14 mouse cellular contexts compared by ENCODE assay signal in the genomic region with DNA sequence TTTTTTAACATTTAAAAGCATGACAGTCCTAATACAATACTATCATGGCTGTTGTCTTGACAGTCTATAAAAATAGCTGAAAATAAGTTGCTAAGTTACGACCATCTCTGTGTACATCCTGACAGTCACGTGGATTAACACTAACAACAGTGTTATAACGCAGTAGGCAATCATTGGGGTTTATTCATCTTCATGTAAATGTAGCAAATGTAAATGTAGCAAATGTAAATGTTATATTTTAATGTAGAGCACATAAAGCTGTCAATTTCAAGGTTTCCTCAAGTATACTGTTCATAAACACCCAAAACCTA. TPM values are rescaled to one million over a fixed set of nuclear protein-coding genes. Genes with fewer than 3 reads are reported as not detected.
A peak's percentile ranks its signal among the peaks of the same experiment; 100 is the strongest.
DNase-seq lines count a peak whose midpoint lies in the region; ATAC-seq and TF ChIP-seq lines count a peak whose summit lies in the region.
"Had no signal": no experiment of that assay in that cellular context is flagged by ENCODE, and none has a peak within 500 bp of the region (broad histone marks: within the 10 kb centered on the region; RNA-seq: fewer than 3 reads in every experiment).

No protein-coding gene starts in this region.

- no peaks in the 10 kb centered on the region for H3K4me1 ChIP-seq in embryonic facial prominence, embryonic 13.5 days
- H3K4me1 ChIP-seq in embryonic facial prominence, embryonic 10.5 days, result no peaks in the 10 kb centered on the region
- no peaks in the 10 kb centered on the region for H3K4me1 ChIP-seq in kidney, postnatal 0 days (replicated peaks; ENCODE audit: insufficient read depth, low read length)
- no peaks in the 10 kb centered on the region for H3K4me1 ChIP-seq in hindbrain, embryonic 15.5 days (replicated peaks)
- no peaks in the 10 kb centered on the region for H3K4me1 ChIP-seq in midbrain, embryonic 13.5 days (replicated peaks)

- H3K4me3 ChIP-seq in embryonic facial prominence, embryonic 13.5 days, result no peak overlapping the region
- no peak overlapping the region for H3K4me3 ChIP-seq in embryonic facial prominence, embryonic 10.5 days
- H3K4me3 ChIP-seq in kidney, postnatal 0 days (replicated peaks; ENCODE audit: low read depth, low read length), result no peak overlapping the region
- H3K4me3 ChIP-seq in hindbrain, embryonic 15.5 days, result no peak overlapping the region
- no peak overlapping the region for H3K4me3 ChIP-seq in midbrain, embryonic 13.5 days (replicated peaks)

- no peak for TF ChIP-seq CTCF in kidney, postnatal 0 days (IDR thresholded peaks at IDR 0.05; ENCODE audit: low read depth)

- intact Hi-C loops in left cerebral cortex, postnatal 14 days (cut with DNase I), result no loop called here

- no peaks in the 10 kb centered on the region for H3K36me3 ChIP-seq in embryonic facial prominence, embryonic 13.5 days
- H3K36me3 ChIP-seq in embryonic facial prominence, embryonic 10.5 days (replicated peaks), result no peaks in the 10 kb centered on the region
- no peaks in the 10 kb centered on the region for H3K36me3 ChIP-seq in kidney, postnatal 0 days (ENCODE audit: insufficient read depth, low read length)
- no peaks in the 10 kb centered on the region for H3K36me3 ChIP-seq in hindbrain, embryonic 15.5 days
- H3K36me3 ChIP-seq in midbrain, embryonic 13.5 days, result no peaks in the 10 kb centered on the region

- H3K27ac ChIP-seq in embryonic facial prominence, embryonic 13.5 days, result no peak overlapping the region
- H3K27ac ChIP-seq in embryonic facial prominence, embryonic 10.5 days (replicated peaks), result no peak overlapping the region
- H3K27ac ChIP-seq in kidney, postnatal 0 days, result no peak overlapping the region
- H3K27ac ChIP-seq in hindbrain, embryonic 15.5 days (replicated peaks), result no peak overlapping the region
- no peak overlapping the region for H3K27ac ChIP-seq in midbrain, embryonic 13.5 days

- no peak for DNase-seq in embryonic facial prominence, embryonic 10.5 days (ENCODE audit: low spot score)
- DNase-seq in kidney, postnatal 0 days (ENCODE audit: low spot score), result no peak
- no peak for DNase-seq in kidney, postnatal 10 days
- DNase-seq in left cerebral cortex, postnatal 14 days (ENCODE audit: low spot score in 2 of 2), result no peak
- DNase-seq in ovary, postnatal 10 days (ENCODE audit: low spot score), result no peak
- DNase-seq: cerebellum, adult 2 months had no signal

- H3K27me3 ChIP-seq in embryonic facial prominence, embryonic 13.5 days, result no peaks in the 10 kb centered on the region
- H3K27me3 ChIP-seq in embryonic facial prominence, embryonic 10.5 days (replicated peaks; ENCODE audit: low read depth, poor library complexity, severe bottlenecking), result no peaks in the 10 kb centered on the region
- no peaks in the 10 kb centered on the region for H3K27me3 ChIP-seq in kidney, postnatal 0 days (ENCODE audit: insufficient read depth, low read length)
- no peaks in the 10 kb centered on the region for H3K27me3 ChIP-seq in hindbrain, embryonic 15.5 days
- no peaks in the 10 kb centered on the region for H3K27me3 ChIP-seq in midbrain, embryonic 13.5 days

- WGBS in embryonic facial prominence, embryonic 13.5 days, result 76% methylated on average over 3 of the region's 3 CpGs
- WGBS in embryonic facial prominence, embryonic 10.5 days, result 83% methylated on average over 3 of the region's 3 CpGs
- 73% methylated on average over 3 of the region's 3 CpGs for WGBS in kidney, postnatal 0 days
- 78% methylated on average over 3 of the region's 3 CpGs for WGBS in hindbrain, embryonic 15.5 days
- 73% methylated on average over 3 of the region's 3 CpGs for WGBS in midbrain, embryonic 13.5 days

- H3K4me2 ChIP-seq in embryonic facial prominence, embryonic 13.5 days, result no peak overlapping the region
- H3K4me2 ChIP-seq in kidney, postnatal 0 days (ENCODE audit: low read length), result no peak overlapping the region
- no peak overlapping the region for H3K4me2 ChIP-seq in hindbrain, embryonic 15.5 days
- no peak overlapping the region for H3K4me2 ChIP-seq in midbrain, embryonic 13.5 days (replicated peaks)

- H3K9me3 ChIP-seq in embryonic facial prominence, embryonic 13.5 days, result peaks cover 33% of the 10 kb centered on the region
- peaks cover 52% of the 10 kb centered on the region for H3K9me3 ChIP-seq in embryonic facial prominence, embryonic 10.5 days
- H3K9me3 ChIP-seq in kidney, postnatal 0 days (replicated peaks; ENCODE audit: low read length), result peaks cover 3% of the 10 kb centered on the region; the same call in 1 of the 2 replicates
- peaks cover 44% of the 10 kb centered on the region for H3K9me3 ChIP-seq in hindbrain, embryonic 15.5 days
- peaks cover 41% of the 10 kb centered on the region for H3K9me3 ChIP-seq in midbrain, embryonic 13.5 days

- ATAC-seq in embryonic facial prominence, embryonic 13.5 days (ENCODE audit: insufficient number of reproducible peaks, insufficient read depth, low FRiP score, low TSS enrichment, low read depth), result peak; percentile 37; the same call in 1 of the 2 replicates
- peak; percentile 25; the same call in 1 of the 2 replicates for ATAC-seq in kidney, postnatal 0 days (replicated peaks; ENCODE audit: low FRiP score, low read depth)
- ATAC-seq in hindbrain, embryonic 15.5 days (ENCODE audit: low FRiP score, low read depth), result 0 out of 2 replicates have a peak, but pooled peaks have one; percentile 27
- peak; percentile 58 for ATAC-seq in midbrain, embryonic 13.5 days

- no peak overlapping the region for H3K9ac ChIP-seq in embryonic facial prominence, embryonic 13.5 days
- H3K9ac ChIP-seq in kidney, postnatal 0 days (ENCODE audit: low read depth, low read length), result no peak overlapping the region
- no peak overlapping the region for H3K9ac ChIP-seq in hindbrain, embryonic 15.5 days
- no peak overlapping the region for H3K9ac ChIP-seq in midbrain, embryonic 13.5 days (replicated peaks)

RNA-seq across cellular contexts. Expression of gene Gm21190, which starts 21.8 kb away (rescaled TPM):
- polyA plus RNA-seq in embryonic facial prominence, embryonic 13.5 days (2015; fragmentation: Nextera tagmentation; extraction: Ambion mirVana), result not detected in 2 replicates
- polyA plus RNA-seq in embryonic facial prominence, embryonic 10.5 days (2016; fragmentation: Nextera tagmentation; extraction: Ambion mirVana), result not detected in 2 replicates
- polyA plus RNA-seq in kidney, postnatal 0 days (2015; fragmentation: Nextera tagmentation; extraction: Ambion mirVana), result not detected in 2 replicates
- polyA plus RNA-seq in hindbrain, embryonic 15.5 days (2015; fragmentation: Nextera tagmentation; extraction: Ambion mirVana), result not detected in 2 replicates
- polyA plus RNA-seq in midbrain, embryonic 13.5 days (2015; fragmentation: Nextera tagmentation; extraction: Ambion mirVana), result not detected in 2 replicates
- not detected for total RNA-seq in left cerebral cortex, postnatal 14 days (2021)
- total RNA-seq: heart, postnatal 25 days; layer of hippocampus, adult 18-20 months; left cerebral cortex, postnatal 36 days had no signal
- polyA plus RNA-seq: cerebellum, adult 2 months; gonadal fat pad, adult 2 months; spleen, adult 2 months had no signal

RNA-seq across cellular contexts. Expression of gene Gm21149, which starts 30.9 kb away (rescaled TPM):
- polyA plus RNA-seq in embryonic facial prominence, embryonic 13.5 days (2015; fragmentation: Nextera tagmentation; extraction: Ambion mirVana), result not detected in 2 replicates
- polyA plus RNA-seq in embryonic facial prominence, embryonic 10.5 days (2016; fragmentation: Nextera tagmentation; extraction: Ambion mirVana), result not detected in 2 replicates
- polyA plus RNA-seq in kidney, postnatal 0 days (2015; fragmentation: Nextera tagmentation; extraction: Ambion mirVana), result not detected in 2 replicates
- polyA plus RNA-seq in hindbrain, embryonic 15.5 days (2015; fragmentation: Nextera tagmentation; extraction: Ambion mirVana), result not detected in 2 replicates
- polyA plus RNA-seq in midbrain, embryonic 13.5 days (2015; fragmentation: Nextera tagmentation; extraction: Ambion mirVana), result not detected in 2 replicates
- total RNA-seq in left cerebral cortex, postnatal 14 days (2021), result not detected
- total RNA-seq: heart, postnatal 25 days; layer of hippocampus, adult 18-20 months; left cerebral cortex, postnatal 36 days had no signal
- polyA plus RNA-seq: cerebellum, adult 2 months; gonadal fat pad, adult 2 months; spleen, adult 2 months had no signal
